Mouse (Mus musculus) MEL (cell line): ENCODE measurements around the gene Pde4b. TPM values are rescaled to one million over a fixed set of nuclear protein-coding genes. Genes with fewer than 3 reads are reported as not detected.

Source experiments
- DNase-seq: peaks from one replicate; pipeline ENCODE4 v3.0.0; 2011; ENCODE audit warnings: low read depth, low spot score
- H3K27ac ChIP-seq: 2 replicates; pipeline ENCODE4 v1.5.1; 2012; ENCODE audit warnings: low read depth, mild to moderate bottlenecking, control low read depth, low read length, moderate library complexity; ENCODE audit not compliant: control insufficient read depth
- H3K27me3 ChIP-seq, 2 experiments: fragments of 150-350 bp in 1 of 2; sonication (generic) in 1 of 2; 2 replicates each; pipeline ENCODE4 v1.6.1; 2012; ENCODE audit warnings: low read length in 2 of 2, mild to moderate bottlenecking in 2 of 2, improper control_type of control experiment in 1 of 2, moderate library complexity in 1 of 2; ENCODE audit not compliant: insufficient read depth in 2 of 2, control insufficient read depth in 1 of 2
- H3K36me3 ChIP-seq, 2 experiments: 2 replicates each; pipeline ENCODE4 v1.6.1; 2012 to 2014; ENCODE audit warnings: low read length in 2 of 2, improper control_type of control experiment in 1 of 2, inconsistent platforms in 1 of 2, mild to moderate bottlenecking in 1 of 2; ENCODE audit not compliant: insufficient read depth in 2 of 2, control insufficient read depth in 1 of 2
- H3K4me1 ChIP-seq, 2 experiments: fragments of 150-350 bp in 1 of 2; sonication (generic) in 1 of 2; 2 replicates each; pipeline ENCODE4 v1.6.1; 2012; ENCODE audit warnings: low read length in 2 of 2, improper control_type of control experiment in 1 of 2, mild to moderate bottlenecking in 1 of 2; ENCODE audit not compliant: insufficient read depth in 2 of 2, control insufficient read depth in 1 of 2
- H3K4me3 ChIP-seq, 2 experiments: fragments of 150-350 bp in 1 of 2; sonication (generic) in 1 of 2; 2 replicates each; pipeline ENCODE4 v1.5.1; 2012; ENCODE audit warnings: low read depth in 2 of 2, low read length in 2 of 2, mild to moderate bottlenecking in 2 of 2, moderate library complexity in 2 of 2, control low read depth in 1 of 2, improper control_type of control experiment in 1 of 2; ENCODE audit not compliant: control insufficient read depth in 1 of 2, insufficient read depth in 1 of 2
- H3K79me2 ChIP-seq: 2 replicates; pipeline ENCODE4 v1.6.1; 2012; ENCODE audit warnings: mild to moderate bottlenecking, low read length, moderate library complexity; ENCODE audit not compliant: control insufficient read depth, poor library complexity, insufficient read depth
- H3K9ac ChIP-seq: 2 replicates; pipeline ENCODE4 v1.6.1; 2012; ENCODE audit warnings: low read depth, mild to moderate bottlenecking, control low read depth, low read length, moderate library complexity; ENCODE audit not compliant: control insufficient read depth, poor library complexity, severe bottlenecking
- H3K9me3 ChIP-seq: fragments of 150-350 bp; sonication (generic); replicated peaks from 2 replicates; pipeline ENCODE4 v1.6.1; 2012; ENCODE audit warnings: mild to moderate bottlenecking, low read length, improper control_type of control experiment, moderate library complexity; ENCODE audit not compliant: insufficient read depth
- BHLHE40 ChIP-seq: IDR thresholded peaks from 2 replicates; pipeline ENCODE4 v1.6.1; 2012; ENCODE audit warnings: low read depth, mild to moderate bottlenecking, inconsistent platforms, low read length, improper control_type of control experiment, borderline replicate concordance
- CHD2 ChIP-seq: IDR thresholded peaks from 2 replicates; pipeline ENCODE4 v1.6.1; 2011; ENCODE audit warnings: low read length, improper control_type of control experiment
- CTCF ChIP-seq, 3 experiments: IDR thresholded peaks in 2 of 3; conservative IDR thresholded peaks in 1 of 3; 2 replicates each; pipeline ENCODE4 v1.5.1; 2011 to 2012; ENCODE audit warnings: low read length in 3 of 3, low read depth in 2 of 3, mild to moderate bottlenecking in 2 of 3, improper control_type of control experiment in 1 of 3, inconsistent platforms in 1 of 3, mixed read lengths in 1 of 3, moderate library complexity in 1 of 3; ENCODE audit not compliant: control insufficient read depth in 1 of 3, insufficient read depth in 1 of 3, poor library complexity in 1 of 3, severe bottlenecking in 1 of 3
- E2F4 ChIP-seq: IDR thresholded peaks from 2 replicates; pipeline ENCODE4 v1.6.1; 2011; ENCODE audit warnings: low read depth, low read length, improper control_type of control experiment, borderline replicate concordance
- ELF1 ChIP-seq: IDR thresholded peaks from 2 replicates; pipeline ENCODE4 v1.6.1; 2014; ENCODE audit warnings: low read depth, mild to moderate bottlenecking, inconsistent platforms, low read length, improper control_type of control experiment, moderate library complexity
- EP300 ChIP-seq, 2 experiments: IDR thresholded peaks; 2 replicates each; pipeline ENCODE4 v1.6.1; 2011; ENCODE audit warnings: improper control_type of control experiment in 2 of 2, low read length in 2 of 2, low read depth in 1 of 2, mild to moderate bottlenecking in 1 of 2
- GABPA ChIP-seq: IDR thresholded peaks from 2 replicates; pipeline ENCODE4 v1.6.1; 2012; ENCODE audit warnings: low read depth, mild to moderate bottlenecking, inconsistent platforms, low read length, improper control_type of control experiment, moderate library complexity
- GATA1 ChIP-seq: IDR thresholded peaks from 2 replicates; pipeline ENCODE4 v1.6.1; 2011; ENCODE audit warnings: low read depth, low read length, improper control_type of control experiment
- JUND ChIP-seq: IDR thresholded peaks from 2 replicates; pipeline ENCODE4 v1.6.1; 2011; ENCODE audit warnings: low read depth, mild to moderate bottlenecking, improper control_type of control experiment, low read length
- MAX ChIP-seq: IDR thresholded peaks from 2 replicates; pipeline ENCODE4 v1.6.1; 2011; ENCODE audit warnings: low read length, improper control_type of control experiment
- MAZ ChIP-seq: IDR thresholded peaks from 2 replicates; pipeline ENCODE4 v1.6.1; 2012; ENCODE audit warnings: low read depth, mild to moderate bottlenecking, inconsistent platforms, low read length, improper control_type of control experiment
- MXI1 ChIP-seq: IDR thresholded peaks from 2 replicates; pipeline ENCODE4 v1.6.1; 2011; ENCODE audit warnings: mild to moderate bottlenecking, low read depth, low read length, improper control_type of control experiment
- MYC ChIP-seq: IDR thresholded peaks from 2 replicates; pipeline ENCODE4 v1.6.1; 2011; ENCODE audit warnings: low read depth, mild to moderate bottlenecking, low read length, improper control_type of control experiment, moderate library complexity
- NELFE ChIP-seq: IDR thresholded peaks from 2 replicates; pipeline ENCODE4 v1.6.1; 2011; ENCODE audit warnings: low read depth, low read length, improper control_type of control experiment
- NRF1 ChIP-seq: IDR thresholded peaks from 2 replicates; pipeline ENCODE4 v1.6.1; 2014; ENCODE audit warnings: low read depth, mild to moderate bottlenecking, inconsistent platforms, low read length, improper control_type of control experiment, moderate library complexity; ENCODE audit not compliant: poor library complexity, insufficient read depth, severe bottlenecking
- POLR2A ChIP-seq, 2 experiments: IDR thresholded peaks; 2 replicates each; pipeline ENCODE4 v1.6.1; 2011 to 2012; ENCODE audit warnings: low read length in 2 of 2, mild to moderate bottlenecking in 2 of 2, control low read depth in 1 of 2, improper control_type of control experiment in 1 of 2, low read depth in 1 of 2, moderate library complexity in 1 of 2; ENCODE audit not compliant: control insufficient read depth in 1 of 2, insufficient read depth in 1 of 2, poor library complexity in 1 of 2
- POLR2AphosphoS5 ChIP-seq: IDR thresholded peaks from 2 replicates; pipeline ENCODE4 v1.6.1; 2012; ENCODE audit warnings: low read depth, borderline replicate concordance, mild to moderate bottlenecking, inconsistent platforms, low read length, moderate library complexity, mixed read lengths
- SIN3A ChIP-seq: IDR thresholded peaks from 2 replicates; pipeline ENCODE4 v1.6.1; 2012; ENCODE audit warnings: low read length, improper control_type of control experiment, inconsistent platforms
- TAL1 ChIP-seq: IDR thresholded peaks from 2 replicates; pipeline ENCODE4 v1.6.1; 2012; ENCODE audit warnings: mild to moderate bottlenecking, inconsistent platforms, low read length, moderate library complexity, mixed read lengths
- UBTF ChIP-seq: IDR thresholded peaks from 2 replicates; pipeline ENCODE4 v1.6.1; 2012; ENCODE audit warnings: low read depth, mild to moderate bottlenecking, inconsistent platforms, low read length, improper control_type of control experiment, moderate library complexity, borderline replicate concordance; ENCODE audit not compliant: insufficient read depth
- USF1 ChIP-seq: IDR thresholded peaks from 2 replicates; pipeline ENCODE4 v1.6.1; 2014; ENCODE audit warnings: low read depth, mild to moderate bottlenecking, inconsistent platforms, low read length, improper control_type of control experiment, moderate library complexity
- USF2 ChIP-seq, 2 experiments: IDR thresholded peaks; 2 replicates each; pipeline ENCODE4 v1.6.1; 2011 to 2012; ENCODE audit warnings: improper control_type of control experiment in 2 of 2, low read length in 2 of 2, borderline replicate concordance in 1 of 2, inconsistent platforms in 1 of 2, low read depth in 1 of 2, mild to moderate bottlenecking in 1 of 2; ENCODE audit not compliant: insufficient read depth in 1 of 2
- ZKSCAN1 ChIP-seq: IDR thresholded peaks from 2 replicates; pipeline ENCODE4 v1.6.1; 2012; ENCODE audit warnings: low read depth, mild to moderate bottlenecking, inconsistent platforms, low read length, improper control_type of control experiment, moderate library complexity
- ZMIZ1 ChIP-seq: IDR thresholded peaks from 2 replicates; pipeline ENCODE4 v1.6.1; 2012; ENCODE audit warnings: low read depth, mild to moderate bottlenecking, inconsistent platforms, low read length, improper control_type of control experiment, moderate library complexity
- polyA plus RNA-seq, 2 experiments: library from polyadenylated mRNA; stranded (reverse) in 1 of 2; unstranded in 1 of 2; fragments of >175 nt in 1 of 2; fragments of >200 nt in 1 of 2; gene quantifications; 2 replicates each; pipeline versions ENCODE4 v1.2.1 to v1.2.4; 2012; ENCODE audit warnings: low replicate concordance in 2 of 2, low read depth in 1 of 2; ENCODE audit not compliant: insufficient read length in 2 of 2, insufficient read depth in 1 of 2, missing spikeins in 1 of 2
- total RNA-seq: library from RNA; depleted of rRNA; stranded (reverse); fragments of 300-350 nt; gene quantifications from 2 replicates; pipeline ENCODE4 v1.2.3, GENCODE M21; 2012

The Pde4b gene
- total and polyA plus RNA-seq, 3 experiments, result 2.7 to 6.0 TPM; not detected in 1

DNA sequence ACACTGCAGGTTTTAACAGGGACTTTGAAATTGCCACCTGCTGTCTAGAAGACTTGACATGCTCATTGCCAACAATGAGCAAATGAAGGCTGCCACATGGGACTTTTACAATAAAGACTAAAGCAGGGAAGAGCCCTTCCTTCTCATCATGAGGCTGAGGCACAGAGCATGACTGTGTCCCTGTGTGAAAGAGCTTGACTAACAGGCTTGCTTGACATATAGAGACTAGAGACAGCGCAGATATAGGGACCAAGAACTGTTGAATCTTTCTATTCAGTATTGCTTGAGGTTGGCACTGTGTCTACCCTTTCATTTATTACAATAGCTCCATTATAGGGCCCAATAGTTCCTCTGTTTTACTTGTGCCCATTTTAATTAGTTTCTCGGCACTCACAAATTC lies 325.8 kb downstream of the Pde4b start:
- H3K27ac ChIP-seq, result no peak overlapping the region
- H3K9ac ChIP-seq, result no peak overlapping the region
- no peaks in the 10 kb centered on the region for H3K36me3 ChIP-seq
- no peaks in the 10 kb centered on the region for H3K79me2 ChIP-seq
- no peaks in the 10 kb centered on the region for H3K4me1 ChIP-seq
- H3K9me3 ChIP-seq, result no peaks in the 10 kb centered on the region
- H3K27me3 ChIP-seq, result no peaks in the 10 kb centered on the region
- TF ChIP-seq GATA1 (no peak), POLR2AphosphoS5 (no peak), NELFE (no peak), MXI1 (no peak), MYC (no peak), ZMIZ1 (no peak), UBTF (no peak), BHLHE40 (no peak), MAX (no peak)
- no peak overlapping the region for H3K4me3 ChIP-seq
- no peak for DNase-seq

- H3K27me3 ChIP-seq, result no peaks in the 10 kb centered on the region
- no peaks in the 10 kb centered on the region for H3K79me2 ChIP-seq
- H3K27ac ChIP-seq, result no peak overlapping the region
- H3K9me3 ChIP-seq, result no peaks in the 10 kb centered on the region
- no peak overlapping the region for H3K9ac ChIP-seq
- H3K4me1 ChIP-seq, result no peaks in the 10 kb centered on the region
- H3K4me3 ChIP-seq, result no peak overlapping the region
- TF ChIP-seq CHD2 (no peak), JUND (no peak), MAX (no peak), POLR2A (IDR thresholded peaks at IDR 0.05; ENCODE audit: control insufficient read depth in 1 of 2, insufficient read depth in 1 of 2, low read depth in 1 of 2, low read length in 2 of 2, poor library complexity in 1 of 2) (no peak), MYC (no peak), MAZ (no peak), CTCF (IDR thresholded peaks at IDR 0.05 in 2 of 3, conservative IDR thresholded peaks at IDR 0.05 in 1 of 3; ENCODE audit: control insufficient read depth in 1 of 3, insufficient read depth in 1 of 3, low read depth in 2 of 3, low read length in 3 of 3, poor library complexity in 1 of 3, severe bottlenecking in 1 of 3) (no peak), SIN3A (no peak), NRF1 (no peak), E2F4 (no peak), USF2 (IDR thresholded peaks at IDR 0.05; ENCODE audit: borderline replicate concordance in 1 of 2, insufficient read depth in 1 of 2, low read depth in 1 of 2, low read length in 2 of 2) (no peak), MXI1 (no peak), ZKSCAN1 (no peak), USF1 (no peak), TAL1 (no peak), GABPA (no peak), ELF1 (no peak), EP300 (IDR thresholded peaks at IDR 0.05; ENCODE audit: low read depth in 1 of 2, low read length in 2 of 2) (no peak)
- DNase-seq, result no peak
- no peaks in the 10 kb centered on the region for H3K36me3 ChIP-seq
Observed at GRCm38 (mm10) chr4:102413794-102414193, 326.5 kb downstream of the Pde4b start.
